Mouse (Mus musculus) embryonic facial prominence, embryonic 13.5 days (tissue): ENCODE results near the gene Pxdc1. TPM values are rescaled to one million over a fixed set of nuclear protein-coding genes. Genes with fewer than 3 reads are reported as not detected.

Source experiments
- ATAC-seq: fragments of 200-750 bp; cut with Nextera tagmentation; 2 replicates; pipeline ENCODE4 v1.8.0; 2017; ENCODE audit warnings: low read depth; ENCODE audit not compliant: insufficient number of reproducible peaks, insufficient read depth, low FRiP score, low TSS enrichment
- H3K27ac ChIP-seq: fragments of 300-500 bp; sonication (generic); 2 replicates; pipeline ENCODE4 v1.5.1; 2015; ENCODE audit warnings: moderate library complexity, mild to moderate bottlenecking, inconsistent platforms
- H3K27me3 ChIP-seq: fragments of 300-500 bp; sonication (generic); 2 replicates; pipeline ENCODE4 v1.6.1; 2015; ENCODE audit warnings: mild to moderate bottlenecking, inconsistent platforms
- H3K36me3 ChIP-seq: fragments of 300-500 bp; sonication (generic); 2 replicates; pipeline ENCODE4 v1.6.1; 2015; ENCODE audit warnings: mild to moderate bottlenecking, inconsistent platforms
- H3K4me1 ChIP-seq: fragments of 300-500 bp; sonication (generic); 2 replicates; pipeline ENCODE4 v1.6.1; 2015; ENCODE audit warnings: inconsistent platforms
- H3K4me2 ChIP-seq: fragments of 300-500 bp; sonication (generic); 2 replicates; pipeline ENCODE4 v1.6.1; 2015; ENCODE audit warnings: moderate library complexity, mild to moderate bottlenecking, inconsistent platforms
- H3K4me3 ChIP-seq: fragments of 300-500 bp; sonication (generic); 2 replicates; pipeline ENCODE4 v1.5.1; 2015; ENCODE audit warnings: mild to moderate bottlenecking, inconsistent platforms
- H3K9ac ChIP-seq: fragments of 300-500 bp; sonication (generic); 2 replicates; pipeline ENCODE4 v1.6.1; 2015; ENCODE audit warnings: mild to moderate bottlenecking, inconsistent platforms
- H3K9me3 ChIP-seq: fragments of 300-500 bp; sonication (generic); 2 replicates; pipeline ENCODE4 v1.6.1; 2016; ENCODE audit warnings: inconsistent platforms
- WGBS: fragments of 180-500 bp; shearing (Covaris S2); methylation state at CpG from one replicate; pipeline ENCODE4 v1.1.7; 2015; ENCODE audit warnings: mixed read lengths; 5-methylcytosine and 5-hydroxymethylcytosine counted together
- polyA plus RNA-seq: library from polyadenylated mRNA; unstranded; fragments of >200 nt; fragmentation: Nextera tagmentation; extraction: Ambion mirVana; gene quantifications from 2 replicates; pipeline ENCODE4 v1.2.1, GENCODE M21; 2015

Pxdc1 gene
- polyA plus RNA-seq, 1 experiment from 2014 or later: 20.7 TPM

GRCm38 (mm10) chr13:34627446-34627845, 25.8 kb downstream of the Pxdc1 start:
- Histone ChIP-seq H3K9me3 (no peaks in the 10 kb centered on the region), H3K9ac (no peak overlapping the region), H3K27ac (no peak overlapping the region), H3K4me2 (no peak overlapping the region), H3K27me3 (no peaks in the 10 kb centered on the region), H3K4me3 (no peak overlapping the region), H3K36me3 (peaks cover 32% of the 10 kb centered on the region), H3K4me1 (no peaks in the 10 kb centered on the region)
- no peak for ATAC-seq
- WGBS: 38% methylated on average over 3 of the region's 3 CpGs

DNA sequence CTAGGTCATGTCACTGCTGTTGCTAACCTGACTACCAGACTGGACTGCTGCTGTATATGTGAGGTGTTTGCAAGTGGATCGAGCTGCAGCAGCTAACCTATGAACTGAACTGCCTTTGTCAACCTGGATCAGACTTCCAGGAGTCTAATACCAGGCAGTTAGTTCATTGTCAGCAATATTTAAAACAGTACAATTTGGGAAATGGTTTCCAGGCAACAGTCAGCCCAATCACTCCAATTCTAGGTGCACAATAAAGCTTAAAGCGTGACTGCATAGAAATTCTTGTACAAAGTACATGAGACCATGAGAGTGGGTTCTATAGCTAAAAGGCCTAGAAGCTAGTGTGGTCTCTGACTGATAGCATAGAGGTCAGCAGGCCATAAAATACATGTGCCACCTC, 28.9 kb downstream of the Pxdc1 start:
- H3K4me3 ChIP-seq: no peak overlapping the region
- no peak for ATAC-seq
- H3K4me1 ChIP-seq: no peaks in the 10 kb centered on the region
- H3K9me3 ChIP-seq: no peaks in the 10 kb centered on the region
- WGBS: 95% methylated on average over 2 of the region's 2 CpGs
- no peaks in the 10 kb centered on the region for H3K27me3 ChIP-seq
- H3K9ac ChIP-seq: no peak overlapping the region
- peaks cover 19% of the 10 kb centered on the region for H3K36me3 ChIP-seq
- no peak overlapping the region for H3K4me2 ChIP-seq
- H3K27ac ChIP-seq: no peak overlapping the region

- 74% methylated on average over 2 of the region's 2 CpGs for WGBS
- H3K4me1 ChIP-seq: no peaks in the 10 kb centered on the region
Measured at GRCm38 (mm10) chr13:34612402-34612801, 40.9 kb downstream of the Pxdc1 start.

DNA sequence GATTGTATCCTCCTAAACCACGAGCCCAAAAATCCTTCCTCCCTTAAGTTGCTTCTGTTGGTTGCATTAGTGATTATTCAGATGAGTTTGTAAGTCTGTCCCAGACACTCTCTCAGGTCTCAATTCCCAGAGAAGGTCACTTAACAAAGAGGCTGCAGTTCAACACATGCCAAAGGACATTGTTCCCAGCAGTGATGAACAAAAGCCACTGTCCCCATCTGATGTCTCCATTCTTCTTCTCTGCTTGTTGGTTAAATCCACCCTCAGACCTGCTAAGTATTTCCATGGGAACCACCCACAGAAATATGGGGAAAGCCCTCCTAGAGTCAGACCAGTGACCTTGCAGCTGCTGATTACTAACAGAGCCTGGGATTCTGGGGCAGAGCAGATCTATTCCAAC, 43.6 kb downstream of the Pxdc1 start:
- ATAC-seq: no peak
- Histone ChIP-seq H3K27ac (no peak overlapping the region), H3K4me3 (no peak overlapping the region), H3K9me3 (no peaks in the 10 kb centered on the region), H3K4me2 (no peak overlapping the region), H3K4me1 (no peaks in the 10 kb centered on the region), H3K27me3 (no peaks in the 10 kb centered on the region), H3K9ac (no peak overlapping the region), H3K36me3 (no peaks in the 10 kb centered on the region)
- WGBS: 60% methylated on average over 1 of the region's 1 CpGs

More at GRCm38 (mm10) chr13:34612402-34612801, 40.9 kb downstream of the Pxdc1 start:
- no peaks in the 10 kb centered on the region for H3K36me3 ChIP-seq
- no peak for ATAC-seq
- H3K4me3 ChIP-seq: no peak overlapping the region
- H3K9me3 ChIP-seq: no peaks in the 10 kb centered on the region
- H3K27ac ChIP-seq: no peak overlapping the region
- H3K27me3 ChIP-seq: no peaks in the 10 kb centered on the region
- no peak overlapping the region for H3K9ac ChIP-seq
- H3K4me2 ChIP-seq: no peak overlapping the region

GRCm38 (mm10) chr13:34607079-34607478, 46.2 kb downstream of the Pxdc1 start:
- H3K36me3 ChIP-seq: no peaks in the 10 kb centered on the region
- ATAC-seq: no peak
- no peaks in the 10 kb centered on the region for H3K27me3 ChIP-seq
- H3K4me3 ChIP-seq: no peak overlapping the region
- H3K9me3 ChIP-seq: no peaks in the 10 kb centered on the region
- whole genome bisulfite sequencing: 61% methylated on average over 2 of the region's 2 CpGs
- H3K4me1 ChIP-seq: no peaks in the 10 kb centered on the region
- no peak overlapping the region for H3K9ac ChIP-seq
- no peak overlapping the region for H3K4me2 ChIP-seq
- H3K27ac ChIP-seq: no peak overlapping the region

DNA sequence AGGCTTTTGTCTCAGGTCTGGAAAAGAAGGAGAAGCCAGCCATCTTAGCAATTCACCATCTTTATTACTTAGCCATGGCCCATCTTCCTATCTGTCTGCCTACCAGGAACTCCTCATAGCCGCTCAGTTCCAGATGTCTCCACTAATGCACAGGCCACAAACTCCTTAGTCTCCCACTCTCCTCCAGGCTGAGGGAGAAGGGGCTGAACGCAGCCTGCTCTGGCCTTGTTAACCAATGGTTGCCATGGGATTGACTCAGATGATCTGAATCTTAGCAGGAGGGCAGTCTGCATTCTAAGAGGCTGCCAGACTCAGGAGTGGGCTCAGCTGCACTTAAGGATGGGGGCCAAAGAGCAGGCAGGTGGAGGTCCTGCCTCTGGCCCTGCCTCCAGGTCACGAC, 47.4 kb downstream of the Pxdc1 start:
- ATAC-seq: no peak
- Histone ChIP-seq H3K4me3 (no peak overlapping the region), H3K9me3 (no peaks in the 10 kb centered on the region), H3K4me2 (no peak overlapping the region), H3K27me3 (no peaks in the 10 kb centered on the region), H3K9ac (no peak overlapping the region), H3K27ac (no peak overlapping the region), H3K4me1 (no peaks in the 10 kb centered on the region), H3K36me3 (no peaks in the 10 kb centered on the region)
- 62% methylated on average over 3 of the region's 3 CpGs for WGBS

GRCm38 (mm10) chr13:34605206-34605605, 48.1 kb downstream of the Pxdc1 start:
- Histone ChIP-seq H3K4me1 (no peaks in the 10 kb centered on the region), H3K4me3 (no peak overlapping the region), H3K9me3 (no peaks in the 10 kb centered on the region), H3K27ac (no peak overlapping the region), H3K36me3 (no peaks in the 10 kb centered on the region), H3K4me2 (no peak overlapping the region), H3K27me3 (no peaks in the 10 kb centered on the region), H3K9ac (no peak overlapping the region)
- ATAC-seq: no peak
- 71% methylated on average over 5 of the region's 5 CpGs for WGBS

DNA sequence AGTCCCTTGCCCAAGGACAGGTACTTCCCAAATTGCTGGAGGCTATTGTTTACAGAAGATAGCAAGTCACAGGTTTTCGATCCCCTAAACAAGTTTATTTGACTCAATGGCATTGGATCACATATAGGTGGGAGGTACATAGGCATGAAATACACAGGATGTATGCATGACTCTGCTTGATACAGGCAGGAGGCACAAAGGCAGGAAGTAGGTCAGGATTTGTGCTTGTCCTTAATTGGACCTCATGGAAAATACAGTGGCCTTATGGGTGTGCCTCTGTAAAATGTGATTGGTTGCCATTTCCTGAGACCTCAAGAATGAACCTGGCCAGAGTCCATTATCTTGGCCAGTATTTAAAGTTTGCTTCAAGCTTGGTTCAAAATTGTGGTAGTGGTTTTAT, 48.9 kb downstream of the Pxdc1 start:
- Histone ChIP-seq H3K4me2 (no peak overlapping the region), H3K9me3 (no peaks in the 10 kb centered on the region), H3K27ac (no peak overlapping the region), H3K9ac (no peak overlapping the region), H3K4me3 (no peak overlapping the region), H3K27me3 (no peaks in the 10 kb centered on the region), H3K36me3 (no peaks in the 10 kb centered on the region), H3K4me1 (no peaks in the 10 kb centered on the region)
- ATAC-seq: no peak
- 94% methylated on average over 1 of the region's 1 CpGs for WGBS

- Histone ChIP-seq H3K36me3 (no peaks in the 10 kb centered on the region), H3K4me2 (no peak overlapping the region), H3K27ac (no peak overlapping the region), H3K9me3 (no peaks in the 10 kb centered on the region), H3K4me3 (no peak overlapping the region), H3K9ac (no peak overlapping the region), H3K4me1 (no peaks in the 10 kb centered on the region), H3K27me3 (no peaks in the 10 kb centered on the region)
- no peak for ATAC-seq
- 70% methylated on average over 2 of the region's 2 CpGs for WGBS
Measured at GRCm38 (mm10) chr13:34602757-34603156, 50.5 kb downstream of the Pxdc1 start.

DNA sequence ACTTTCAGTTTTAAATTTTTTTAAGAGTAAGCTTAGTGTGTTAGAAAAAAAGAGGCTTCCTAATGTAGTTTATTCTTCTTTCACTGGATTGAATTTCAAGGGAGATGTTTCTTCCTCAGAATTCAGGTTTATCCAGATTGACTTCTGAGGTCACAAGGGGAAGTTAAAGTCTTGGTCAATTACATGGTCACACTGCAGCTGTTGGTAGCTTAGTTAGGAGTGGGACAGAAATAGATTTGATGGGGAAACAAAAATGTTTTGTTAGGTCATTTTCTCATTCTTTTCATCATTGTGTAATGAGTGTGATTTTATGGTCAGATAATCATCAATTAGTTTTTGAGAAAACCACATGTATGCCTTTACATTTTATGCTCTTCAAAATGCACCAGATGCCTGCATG, 56.5 kb downstream of the Pxdc1 start:
- Histone ChIP-seq H3K36me3 (no peaks in the 10 kb centered on the region), H3K4me3 (no peak overlapping the region), H3K27ac (no peak overlapping the region), H3K4me1 (no peaks in the 10 kb centered on the region), H3K27me3 (no peaks in the 10 kb centered on the region), H3K9ac (no peak overlapping the region), H3K4me2 (no peak overlapping the region), H3K9me3 (no peaks in the 10 kb centered on the region)
- ATAC-seq: no peak

Other genes starting within 250 kb of the Pxdc1 start
- not detected in 2 replicates for gene Fam50b, start 81.4 kb upstream of the Pxdc1 start, polyA plus RNA-seq
- gene Prpf4b, start 221.8 kb upstream of the Pxdc1 start, polyA plus RNA-seq: 95.6 and 101 TPM in 2 replicates